Mouse (Mus musculus): ENCODE results near the gene Gm21981.

GRCm38 (mm10) chr17:47648966-47649365, 45.3 kb downstream of the Gm21981 start:
- TF ChIP-seq CTCF (IDR thresholded peaks at IDR 0.05; ENCODE audit: low read depth) (no peak), EP300 (IDR thresholded peaks at IDR 0.05; ENCODE audit: low read depth) (no peak)

Data from liver, postnatal 0 days (tissue).